Mouse (Mus musculus) ES-Bruce4 (cell line): ENCODE results near the gene Rassf3.

ENCODE experiments used
- CTCF ChIP-seq: IDR thresholded peaks from one replicate; pipeline ENCODE4 v1.8.1; 2011; ENCODE audit warnings: low read depth, low read length
- EP300 ChIP-seq: IDR thresholded peaks from 2 replicates; pipeline ENCODE4 v1.6.1; 2011; ENCODE audit warnings: low read depth, low read length; ENCODE audit not compliant: insufficient read depth

DNA sequence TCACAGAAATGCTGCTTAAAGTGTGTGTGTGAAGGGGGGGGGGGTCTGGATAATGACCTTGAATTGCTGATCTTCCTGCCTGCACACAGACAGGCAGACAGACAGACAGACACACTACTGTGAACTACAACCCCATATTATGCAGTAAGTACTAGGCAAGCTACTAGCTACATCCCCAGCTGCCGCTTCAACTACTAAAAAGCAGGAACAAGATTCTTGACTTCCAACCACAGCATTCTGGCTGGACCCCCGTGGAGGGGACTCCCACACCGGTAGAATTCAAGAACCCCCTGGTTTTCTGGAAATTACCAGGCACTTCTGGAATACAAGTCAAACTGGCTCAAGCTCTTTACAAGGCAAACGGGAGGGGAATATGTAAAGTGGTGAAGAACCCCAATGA lies 1.9 kb downstream of the Rassf3 start:
- TF ChIP-seq CTCF = no peak
- TF ChIP-seq EP300 = no peak
